Mouse (Mus musculus) embryonic facial prominence, embryonic 14.5 days (tissue): Measurements from ENCODE around the gene Ccdc69. TPM values are rescaled to one million over a fixed set of nuclear protein-coding genes. Genes with fewer than 3 reads are reported as not detected.

Source experiments
- ATAC-seq: fragments of 200-750 bp; cut with Nextera tagmentation; 2 replicates; pipeline ENCODE4 v1.8.0; 2017; ENCODE audit warnings: low read depth, moderate number of reproducible peaks, moderate TSS enrichment
- DNase-seq: peaks from one replicate; pipeline ENCODE4 v3.0.0-alpha.2; 2015; ENCODE audit warnings: low spot score
- H3K27ac ChIP-seq: fragments of 300-500 bp; sonication (generic); replicated peaks from 2 replicates; pipeline ENCODE4 v1.5.1; 2014; ENCODE audit warnings: low read depth, mild to moderate bottlenecking, low read length, moderate library complexity
- H3K27me3 ChIP-seq: fragments of 300-500 bp; sonication (generic); replicated peaks from 2 replicates; pipeline ENCODE4 v1.6.1; 2014; ENCODE audit warnings: low read length; ENCODE audit not compliant: control insufficient read depth, insufficient read depth
- H3K36me3 ChIP-seq: fragments of 300-500 bp; sonication (generic); 2 replicates; pipeline ENCODE4 v1.6.1; 2014; ENCODE audit warnings: low read length, mixed read lengths; ENCODE audit not compliant: control insufficient read depth, insufficient read depth
- H3K4me1 ChIP-seq: fragments of 300-500 bp; sonication (generic); 2 replicates; pipeline ENCODE4 v1.6.1; 2014; ENCODE audit warnings: antibody characterized with exemption, low read length; ENCODE audit not compliant: control insufficient read depth, insufficient read depth
- H3K4me2 ChIP-seq: fragments of 300-500 bp; sonication (generic); 2 replicates; pipeline ENCODE4 v1.6.1; 2014; ENCODE audit warnings: low read depth, mild to moderate bottlenecking, low read length, moderate library complexity, mixed read lengths
- H3K4me3 ChIP-seq: fragments of 300-500 bp; sonication (generic); 2 replicates; pipeline ENCODE4 v1.5.1; 2014; ENCODE audit warnings: low read depth, mild to moderate bottlenecking, low read length
- H3K9ac ChIP-seq: fragments of 300-500 bp; sonication (generic); 2 replicates; pipeline ENCODE4 v1.6.1; 2014; ENCODE audit warnings: low read depth, mild to moderate bottlenecking, low read length, moderate library complexity, mixed read lengths
- H3K9me3 ChIP-seq: fragments of 300-500 bp; sonication (generic); 2 replicates; pipeline ENCODE4 v1.6.1; 2016; ENCODE audit warnings: low read length; ENCODE audit not compliant: control insufficient read depth
- WGBS: fragments of 180-500 bp; shearing (Covaris S2); extraction: QIAGEN DNeasy Blood & Tissue Kit; methylation state at CpG from one replicate; pipeline ENCODE4 v1.1.7; 2014; 5-methylcytosine and 5-hydroxymethylcytosine counted together
- polyA plus RNA-seq: library from polyadenylated mRNA; unstranded; fragments of >200 nt; fragmentation: Nextera tagmentation; extraction: Ambion mirVana; gene quantifications from 2 replicates; pipeline ENCODE4 v1.2.1, GENCODE M21; 2014

Ccdc69 gene
- polyA plus RNA-seq, 1 experiment from 2014 or later, result 2.7 TPM

GRCm38 (mm10) chr11:55039591-55039990 is 38.3 kb downstream of the Ccdc69 start:
- ATAC-seq, result peak; percentile 79
- no peak overlapping the region for H3K4me2 ChIP-seq
- H3K27ac ChIP-seq, result no peak overlapping the region
- H3K4me1 ChIP-seq, result no peaks in the 10 kb centered on the region
- H3K27me3 ChIP-seq, result no peaks in the 10 kb centered on the region
- H3K9me3 ChIP-seq, result 0 out of 2 replicates have a peak, but pooled peaks cover 5% of the 10 kb centered on the region
- no peak overlapping the region for H3K9ac ChIP-seq
- no peak overlapping the region for H3K4me3 ChIP-seq
- peak; percentile 78 for DNase-seq
- no peaks in the 10 kb centered on the region for H3K36me3 ChIP-seq
- WGBS, result 4% methylated on average over 9 of the region's 9 CpGs

GRCm38 (mm10) chr11:55036601-55037000 is 41.3 kb downstream of the Ccdc69 start:
- DNase-seq (no peak), ATAC-seq (no peak)
- Histone ChIP-seq H3K4me1 (peaks cover 13% of the 10 kb centered on the region), H3K4me2 (no peak overlapping the region), H3K27me3 (no peaks in the 10 kb centered on the region), H3K27ac (no peak overlapping the region), H3K9ac (no peak overlapping the region), H3K9me3 (0 out of 2 replicates have a peak, but pooled peaks cover 5% of the 10 kb centered on the region), H3K36me3 (no peaks in the 10 kb centered on the region), H3K4me3 (no peak overlapping the region)
- WGBS, result 35% methylated on average over 3 of the region's 3 CpGs

GRCm38 (mm10) chr11:55033040-55033660 is 44.8 kb downstream of the Ccdc69 start, which contains the start of gene Anxa6:
Gene Anxa6 (minus strand): TSS chr11:55033445.
- peaks cover 33% of the 10 kb centered on the region for H3K4me1 ChIP-seq
- peak within 1 kb of the TSS; percentile 87 for H3K4me3 ChIP-seq
- H3K9ac ChIP-seq, result peak within 1 kb of the TSS; percentile 87
- peak within 1 kb of the TSS; percentile 72 for H3K4me2 ChIP-seq
- DNase-seq (peak; percentile 93), ATAC-seq (peak; percentile 94)
- no peaks in the 10 kb centered on the region for H3K36me3 ChIP-seq
- H3K27me3 ChIP-seq, result no peaks in the 10 kb centered on the region
- H3K27ac ChIP-seq, result peak within 1 kb of the TSS; percentile 82
- H3K9me3 ChIP-seq, result no peaks in the 10 kb centered on the region
- WGBS, result 0% methylated on average over 18 of the region's 41 CpGs

GRCm38 (mm10) chr11:55032286-55032685 is 45.6 kb downstream of the Ccdc69 start:
- peak; percentile 45 for DNase-seq
- Histone ChIP-seq H3K4me2 (peak overlapping the region; percentile 72), H3K9me3 (no peaks in the 10 kb centered on the region), H3K4me3 (peak overlapping the region; percentile 87), H3K9ac (peak overlapping the region; percentile 87), H3K4me1 (peaks cover 40% of the 10 kb centered on the region), H3K27me3 (no peaks in the 10 kb centered on the region), H3K36me3 (no peaks in the 10 kb centered on the region), H3K27ac (peak overlapping the region; percentile 82)
- 18% methylated on average over 5 of the region's 5 CpGs for WGBS
- no peak for ATAC-seq

- WGBS, result 0% methylated on average over 1 of the region's 4 CpGs
- H3K9me3 ChIP-seq, result no peaks in the 10 kb centered on the region
- H3K27me3 ChIP-seq, result no peaks in the 10 kb centered on the region
- H3K4me3 ChIP-seq, result peak overlapping the region; percentile 87
- peaks cover 43% of the 10 kb centered on the region for H3K4me1 ChIP-seq
- no peaks in the 10 kb centered on the region for H3K36me3 ChIP-seq
- ATAC-seq (peak; percentile 26; the same call in 1 of the 2 replicates), DNase-seq (peak; percentile 79)
- H3K27ac ChIP-seq, result peak overlapping the region; percentile 82
- H3K4me2 ChIP-seq, result peak overlapping the region; percentile 72
- peak overlapping the region; percentile 87 for H3K9ac ChIP-seq
Measured at GRCm38 (mm10) chr11:55031991-55032280, 46.0 kb downstream of the Ccdc69 start.

GRCm38 (mm10) chr11:55031211-55031990 is 46.5 kb downstream of the Ccdc69 start:
- 28% methylated on average over 9 of the region's 10 CpGs for WGBS
- Histone ChIP-seq H3K9ac (peak overlapping the region; percentile 87), H3K27ac (peak overlapping the region; percentile 82), H3K27me3 (no peaks in the 10 kb centered on the region), H3K4me1 (peaks cover 45% of the 10 kb centered on the region), H3K9me3 (no peaks in the 10 kb centered on the region), H3K4me2 (peak overlapping the region; percentile 72), H3K36me3 (peaks cover 4% of the 10 kb centered on the region; the same call in 1 of the 2 replicates), H3K4me3 (peak overlapping the region; percentile 87)
- ATAC-seq, result peak; percentile 51
- peak; percentile 30 for DNase-seq

- no peak for DNase-seq
- Histone ChIP-seq H3K4me3 (no peak overlapping the region), H3K9ac (no peak overlapping the region), H3K36me3 (peaks cover 18% of the 10 kb centered on the region), H3K4me2 (no peak overlapping the region), H3K27ac (no peak overlapping the region), H3K27me3 (no peaks in the 10 kb centered on the region), H3K4me1 (peaks cover 59% of the 10 kb centered on the region), H3K9me3 (no peaks in the 10 kb centered on the region)
- WGBS, result 74% methylated on average over 2 of the region's 2 CpGs
- ATAC-seq, result no peak
Measured at GRCm38 (mm10) chr11:55028509-55028908, 49.4 kb downstream of the Ccdc69 start.

- Histone ChIP-seq H3K9me3 (no peaks in the 10 kb centered on the region), H3K36me3 (peaks cover 18% of the 10 kb centered on the region), H3K4me1 (peaks cover 69% of the 10 kb centered on the region), H3K27me3 (no peaks in the 10 kb centered on the region), H3K27ac (peak overlapping the region; percentile 58), H3K4me3 (no peak overlapping the region), H3K4me2 (0 out of 2 replicates have a peak overlapping the region, but pooled peaks have one; percentile 0), H3K9ac (no peak overlapping the region)
- ATAC-seq (no peak), DNase-seq (peak; percentile 84)
- WGBS, result 53% methylated on average over 2 of the region's 2 CpGs
Measured at GRCm38 (mm10) chr11:55027204-55027855, 50.6 kb downstream of the Ccdc69 start.
